Mouse (Mus musculus) spleen, adult 18-20 months (tissue): ENCODE measurements around the gene Pfdn5.

Experiments
- DNase-seq, 2 experiments: peaks; one replicate each; pipeline ENCODE4 v3.0.0; 2022; ENCODE audit warnings: mixed read lengths in 2 of 2

The Pfdn5 gene

GRCm38 (mm10) chr15:102326022-102326576 lies at the start of gene Pfdn5:
TSS of gene Pfdn5 (plus strand) at chr15:102326116.
- DNase-seq = peak; percentile 74 to 87

GRCm38 (mm10) chr15:102278726-102279091 lies 47.2 kb upstream of the Pfdn5 start:
- no peak for DNase-seq

- DNase-seq = peak; percentile 78 to 83
These were observed 46.7 kb upstream of the Pfdn5 start, which contains the start of gene Mfsd5 for GRCm38 (mm10) chr15:102279092-102279782. TSS of gene Mfsd5 (plus strand) at chr15:102279454.

- DNase-seq = no peak
These were observed 46.0 kb upstream of the Pfdn5 start for GRCm38 (mm10) chr15:102279783-102280520.

- no peak for DNase-seq
These were observed 45.3 kb upstream of the Pfdn5 start for GRCm38 (mm10) chr15:102280623-102281022.

GRCm38 (mm10) chr15:102282463-102283292 lies 43.2 kb upstream of the Pfdn5 start:
- no peak for DNase-seq

- DNase-seq = no peak
These were observed 42.3 kb upstream of the Pfdn5 start for GRCm38 (mm10) chr15:102283648-102284047.

GRCm38 (mm10) chr15:102287395-102287794 lies 38.5 kb upstream of the Pfdn5 start:
- peak in 1 of 2 experiments; percentile 39 for DNase-seq

GRCm38 (mm10) chr15:102295633-102296367 lies 30.1 kb upstream of the Pfdn5 start, which contains the start of gene Espl1:
TSS of gene Espl1 (plus strand) at chr15:102296266.
- peak; percentile 88 to 95 for DNase-seq

GRCm38 (mm10) chr15:102296368-102297006 lies 29.4 kb upstream of the Pfdn5 start:
- no peak for DNase-seq

GRCm38 (mm10) chr15:102302542-102302941 lies 23.4 kb upstream of the Pfdn5 start:
- no peak for DNase-seq

- no peak for DNase-seq
These were observed 17.2 kb upstream of the Pfdn5 start for GRCm38 (mm10) chr15:102308717-102309116.

GRCm38 (mm10) chr15:102310074-102310845 lies 15.7 kb upstream of the Pfdn5 start:
- no peak for DNase-seq

GRCm38 (mm10) chr15:102311489-102311888 lies 14.4 kb upstream of the Pfdn5 start:
- no peak for DNase-seq

GRCm38 (mm10) chr15:102315292-102315691 lies 10.6 kb upstream of the Pfdn5 start:
- no peak for DNase-seq

- DNase-seq = peak; percentile 49 to 75
These were observed 9.7 kb upstream of the Pfdn5 start for GRCm38 (mm10) chr15:102316263-102316662.

GRCm38 (mm10) chr15:102324654-102325473 lies 1.1 kb upstream of the Pfdn5 start:
- no peak for DNase-seq

- no peak for DNase-seq
These were observed 976 bp downstream of the Pfdn5 start for GRCm38 (mm10) chr15:102326892-102327291.

- DNase-seq = peak; percentile 63 to 73
These were observed 5.7 kb downstream of the Pfdn5 start, which contains the start of gene Myg1 for GRCm38 (mm10) chr15:102331610-102332015. TSS of gene Myg1 (plus strand) at chr15:102331709.

- DNase-seq = no peak
These were observed 9.3 kb downstream of the Pfdn5 start for GRCm38 (mm10) chr15:102335254-102335653.
